Mouse (Mus musculus) spleen, adult 2 months (tissue): ENCODE results near the gene Utp18. TPM values are rescaled to one million over a fixed set of nuclear protein-coding genes. Genes with fewer than 3 reads are reported as not detected.
"Not testable (repeated sequence)": the region's sequence is repeated elsewhere in the genome, so short reads cannot be mapped to it uniquely, and the experiment has no call there.

ENCODE experiments used
- DNase-seq, 2 experiments: peaks; one replicate each; pipeline versions ENCODE4 v3.0.0 to v3.0.0-alpha.2; 2012 to 2021; ENCODE audit warnings: low spot score in 2 of 2, low read depth in 1 of 2
- H3K27ac ChIP-seq: fragments of 200-500 bp; 2 replicates; pipeline ENCODE4 v1.5.1; 2012; ENCODE audit warnings: low read length, inconsistent platforms; ENCODE audit not compliant: insufficient read depth
- H3K27me3 ChIP-seq: fragments of 200-500 bp; 2 replicates; pipeline ENCODE4 v1.6.1; 2012; ENCODE audit warnings: mild to moderate bottlenecking, moderate library complexity, low read length, inconsistent platforms; ENCODE audit not compliant: control insufficient read depth, insufficient read depth
- H3K36me3 ChIP-seq: fragments of 200-500 bp; 2 replicates; pipeline ENCODE4 v1.6.1; 2012; ENCODE audit warnings: mild to moderate bottlenecking, low read length, inconsistent platforms; ENCODE audit not compliant: control insufficient read depth, insufficient read depth
- H3K4me1 ChIP-seq: fragments of 200-500 bp; 2 replicates; pipeline ENCODE4 v1.6.1; 2011; ENCODE audit warnings: inconsistent platforms; ENCODE audit not compliant: control insufficient read depth, insufficient read depth, insufficient read length
- H3K4me3 ChIP-seq: fragments of 200-500 bp; 2 replicates; pipeline ENCODE4 v1.5.1; 2011; ENCODE audit warnings: mild to moderate bottlenecking, inconsistent platforms; ENCODE audit not compliant: insufficient read depth, insufficient read length; ENCODE audit errors: extremely low read depth
- CTCF ChIP-seq: fragments of 200-500 bp; IDR thresholded peaks from 2 replicates; pipeline ENCODE4 v1.5.1; 2011; ENCODE audit warnings: mild to moderate bottlenecking, inconsistent platforms; ENCODE audit not compliant: insufficient read depth, insufficient read length, insufficient replicate concordance; ENCODE audit errors: extremely low read depth
- POLR2A ChIP-seq: fragments of 200-500 bp; IDR thresholded peaks from 2 replicates; pipeline ENCODE4 v1.6.1; 2011; ENCODE audit warnings: low read depth, low read length, inconsistent platforms
- WGBS: fragments of 180-500 bp; shearing (Covaris S2); methylation state at CpG from one replicate; pipeline ENCODE4 v1.1.7; 2018; 5-methylcytosine and 5-hydroxymethylcytosine counted together
- polyA plus RNA-seq: library from polyadenylated mRNA; depleted of rRNA; stranded (reverse); fragments of >200 nt; gene quantifications from 2 replicates; pipeline ENCODE4 v1.2.3, GENCODE M21; 2012; rRNA removed

Utp18 gene
- 3.5 and 4.8 TPM in 2 replicates for polyA plus RNA-seq

DNA sequence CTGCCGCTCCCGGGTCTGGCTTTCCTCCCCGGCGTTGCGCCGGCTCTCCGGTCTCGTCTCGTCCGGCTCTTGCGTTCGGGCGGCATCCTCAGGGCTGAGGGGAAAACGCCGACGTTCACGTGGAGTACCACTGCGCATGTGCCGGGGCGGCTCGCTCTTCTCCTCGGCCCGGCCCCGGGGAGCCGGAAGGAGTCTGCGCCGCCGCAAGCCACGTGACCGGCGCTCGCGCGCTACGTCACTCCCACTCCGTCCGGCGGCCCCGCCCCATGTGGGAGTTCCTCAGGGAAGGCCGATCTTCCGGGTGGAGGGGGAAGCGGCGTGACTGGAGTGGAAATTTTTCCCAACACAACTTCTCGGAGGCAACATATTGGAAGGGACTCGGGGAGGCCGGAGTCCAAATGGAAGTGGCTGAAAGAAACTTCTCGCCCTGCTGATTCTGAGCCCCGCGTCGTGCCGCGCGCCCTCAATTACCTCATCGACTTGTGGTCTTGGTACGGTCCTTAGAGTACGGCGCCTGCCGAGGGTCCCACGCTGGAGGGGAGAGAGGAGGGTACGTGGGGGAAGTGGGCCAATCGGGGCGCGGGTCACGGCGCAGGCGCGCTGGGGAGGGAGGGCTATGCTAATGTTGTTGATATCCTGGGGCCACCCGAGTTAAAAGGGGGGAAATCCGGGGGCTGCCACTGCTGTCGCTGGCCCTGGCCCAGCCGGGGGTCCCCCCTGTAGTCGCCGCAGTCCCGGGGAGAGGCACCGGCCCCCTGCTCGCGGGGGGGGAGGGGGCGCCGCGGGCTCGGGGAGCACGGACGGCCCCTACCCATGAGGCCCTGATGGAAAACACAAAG, at the start of gene Utp18, which contains the start of gene Mbtd1:
TSS of gene Utp18 (minus strand) at position 195 of the 839 bp plus-strand sequence.
TSS of gene Mbtd1 (plus strand) at position 281 of the 839 bp plus-strand sequence.
- Histone ChIP-seq H3K27ac (peak within 1 kb of the TSS; percentile 97), H3K27me3 (no peaks in the 10 kb centered on the region), H3K4me3 (peak within 1 kb of the TSS; percentile 87), H3K4me1 (peaks cover 9% of the 10 kb centered on the region), H3K36me3 (peaks cover 3% of the 10 kb centered on the region)
- WGBS = 1% methylated on average over 72 of the region's 83 CpGs
- TF ChIP-seq CTCF (no peak), POLR2A (no peak)
- peak; percentile 94 to 98 for DNase-seq

GRCm38 (mm10) chr11:93929106-93929505, 43.5 kb upstream of the Utp18 start:
- Histone ChIP-seq H3K4me3 (no peak overlapping the region), H3K36me3 (peaks cover 19% of the 10 kb centered on the region), H3K27me3 (no peaks in the 10 kb centered on the region), H3K4me1 (no peaks in the 10 kb centered on the region), H3K27ac (no peak overlapping the region)
- TF ChIP-seq POLR2A = no peak
- DNase-seq = no peak

GRCm38 (mm10) chr11:93915019-93915418, 29.5 kb upstream of the Utp18 start:
- WGBS = 99% methylated on average over 2 of the region's 2 CpGs
- not testable (repeated sequence) for H3K27ac ChIP-seq, H3K27me3 ChIP-seq, H3K4me1 ChIP-seq, H3K4me3 ChIP-seq, DNase-seq
- H3K36me3 ChIP-seq = peaks cover 20% of the 10 kb centered on the region

DNA sequence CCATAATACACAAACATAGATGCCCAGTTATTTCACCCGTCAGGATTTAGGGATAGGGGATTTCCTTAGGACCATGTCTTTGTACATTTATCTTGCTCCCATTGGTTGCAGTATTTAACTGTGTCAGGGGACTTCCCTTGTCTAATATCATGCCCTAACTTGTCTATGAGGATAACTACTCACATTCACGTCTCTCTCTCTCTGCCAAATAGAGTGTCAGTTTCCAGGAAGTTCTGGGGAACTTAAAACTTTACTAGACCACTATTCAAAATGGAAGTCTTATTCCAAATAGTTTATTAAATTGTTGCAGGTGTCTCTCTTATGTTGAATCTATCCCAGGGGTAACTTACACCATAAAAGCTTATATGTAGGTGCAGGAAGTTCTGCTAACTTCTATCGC, 26.0 kb upstream of the Utp18 start:
- no peak for DNase-seq
- 95% methylated on average over 3 of the region's 3 CpGs for WGBS
- Histone ChIP-seq H3K4me1 (no peaks in the 10 kb centered on the region), H3K4me3 (no peak overlapping the region), H3K36me3 (peaks cover 23% of the 10 kb centered on the region), H3K27me3 (no peaks in the 10 kb centered on the region), H3K27ac (no peak overlapping the region)
- TF ChIP-seq CTCF (no peak), POLR2A (no peak)

DNA sequence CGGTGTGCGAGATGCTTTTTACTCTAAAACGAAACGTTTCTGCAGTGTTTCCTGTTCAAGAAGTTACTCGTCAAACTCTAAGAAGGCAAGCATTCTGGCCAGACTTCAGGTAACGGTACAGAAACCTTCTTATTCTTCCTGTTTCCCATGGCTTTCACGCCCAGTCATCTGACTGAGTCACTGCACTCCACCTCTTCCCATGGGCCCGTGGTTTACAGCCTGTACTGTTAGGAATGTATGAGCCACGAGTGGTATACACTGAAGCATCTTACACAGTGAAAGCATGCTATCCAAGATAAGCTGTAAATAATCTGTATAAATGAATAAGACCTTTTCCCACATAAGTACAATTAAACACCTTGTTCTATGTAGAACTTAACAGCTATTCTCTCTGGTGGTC, 23.3 kb upstream of the Utp18 start:
- Histone ChIP-seq H3K4me1 (no peaks in the 10 kb centered on the region), H3K36me3 (peaks cover 22% of the 10 kb centered on the region), H3K27me3 (no peaks in the 10 kb centered on the region), H3K4me3 (no peak overlapping the region), H3K27ac (no peak overlapping the region)
- TF ChIP-seq POLR2A (no peak), CTCF (no peak)
- no peak for DNase-seq
- 74% methylated on average over 9 of the region's 9 CpGs for WGBS

- H3K4me1 ChIP-seq = no peaks in the 10 kb centered on the region
- WGBS = 86% methylated on average over 3 of the region's 3 CpGs
Measured at GRCm38 (mm10) chr11:93907839-93908238, 22.3 kb upstream of the Utp18 start.

DNA sequence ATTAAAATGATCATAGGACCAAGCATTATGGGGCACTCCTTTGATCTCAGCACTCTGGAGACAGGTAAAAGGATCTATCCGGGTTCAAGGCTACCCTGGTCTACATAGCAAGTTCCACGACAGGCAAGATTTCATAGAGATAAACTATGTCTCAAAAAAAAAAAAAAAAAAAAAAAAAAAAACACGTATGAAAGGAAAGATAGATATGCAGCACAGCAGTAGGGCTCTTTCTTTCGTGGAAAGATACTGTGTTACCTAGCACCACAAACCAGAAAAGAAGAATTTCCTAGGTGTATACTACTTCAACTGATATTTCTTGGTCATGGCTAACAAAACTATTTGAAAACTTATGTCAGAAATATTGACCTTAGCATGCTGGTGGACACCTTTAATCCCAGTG, 21.3 kb upstream of the Utp18 start:
- Histone ChIP-seq H3K27ac (no peak overlapping the region), H3K4me1 (no peaks in the 10 kb centered on the region), H3K4me3 (no peak overlapping the region), H3K36me3 (peaks cover 21% of the 10 kb centered on the region), H3K27me3 (no peaks in the 10 kb centered on the region)
- 86% methylated on average over 4 of the region's 4 CpGs for WGBS
- TF ChIP-seq POLR2A (no peak), CTCF (no peak)
- DNase-seq = no peak

More at GRCm38 (mm10) chr11:93907839-93908238, 22.3 kb upstream of the Utp18 start:
- no peak for DNase-seq
- TF ChIP-seq POLR2A = no peak
- no peak for TF ChIP-seq CTCF
- Histone ChIP-seq H3K27ac (no peak overlapping the region), H3K27me3 (no peaks in the 10 kb centered on the region), H3K4me3 (no peak overlapping the region), H3K36me3 (peaks cover 21% of the 10 kb centered on the region)
